Mouse (Mus musculus) bone marrow macrophage, adult 2 months (primary cell): ENCODE measurements around the gene Hipk3.

Source experiments
- CTCF ChIP-seq: IDR thresholded peaks from 2 replicates; pipeline ENCODE4 v1.5.1; 2012; ENCODE audit warnings: low read depth, mild to moderate bottlenecking, low read length, moderate library complexity
- POLR2A ChIP-seq: IDR thresholded peaks from 2 replicates; pipeline ENCODE4 v1.6.1; 2012; ENCODE audit warnings: mild to moderate bottlenecking, low read depth, low read length, borderline replicate concordance

DNA sequence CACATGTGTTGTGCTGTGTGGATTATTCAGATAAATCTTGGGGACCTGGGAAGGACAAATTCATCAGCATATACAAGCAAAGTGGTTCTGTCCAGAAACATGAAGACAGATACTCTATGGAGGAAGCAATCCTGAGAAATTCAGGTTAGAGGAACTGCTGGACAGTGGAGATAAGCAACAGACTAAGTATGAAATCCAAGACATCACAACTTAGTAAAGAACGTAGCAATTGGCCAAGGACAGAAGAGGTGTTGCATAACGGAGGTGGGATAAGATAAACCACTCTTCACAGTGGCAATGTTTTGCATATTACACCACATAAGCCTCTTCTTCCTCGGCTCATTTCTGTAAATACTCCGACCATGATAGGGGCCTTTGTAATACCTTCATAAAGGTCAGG is 73.4 kb downstream of the Hipk3 start:
- TF ChIP-seq POLR2A: no peak
- no peak for TF ChIP-seq CTCF
